Comparison of ENCODE assay signal across 9 mouse cellular contexts in genomic region chr7:129743955-129744666, GRCm38 (mm10).
DNase-seq lines count a peak whose midpoint lies in the region; ATAC-seq lines count a peak whose summit lies in the region.
"Had no signal": no experiment of that assay in that cellular context is flagged by ENCODE, and none has a peak within 500 bp of the region (broad histone marks: within the 10 kb centered on the region; RNA-seq: fewer than 3 reads in every experiment).

No protein-coding gene starts in this region.

- H3K4me1 ChIP-seq in embryonic facial prominence, embryonic 15.5 days, result peaks cover 24% of the 10 kb centered on the region
- 0 out of 2 replicates have a peak, but pooled peaks cover 5% of the 10 kb centered on the region for H3K4me1 ChIP-seq in intestine, embryonic 15.5 days (replicated peaks)
- no peaks in the 10 kb centered on the region for H3K4me1 ChIP-seq in neural tube, embryonic 11.5 days (ENCODE audit: control insufficient read depth, insufficient read depth, low read length)

- H3K4me2 ChIP-seq in embryonic facial prominence, embryonic 15.5 days (replicated peaks), result no peak overlapping the region; the same call in 1 of the 2 replicates
- H3K4me2 ChIP-seq in intestine, embryonic 15.5 days (replicated peaks), result no peak overlapping the region
- H3K4me2 ChIP-seq in neural tube, embryonic 11.5 days (ENCODE audit: low read depth), result no peak overlapping the region

- ATAC-seq in embryonic facial prominence, embryonic 15.5 days (ENCODE audit: insufficient number of reproducible peaks, low FRiP score, low TSS enrichment, low read depth), result peak; percentile 54; the same call in 1 of the 2 replicates
- peak; percentile 51; the same call in 1 of the 2 replicates for ATAC-seq in intestine, embryonic 15.5 days
- ATAC-seq in neural tube, embryonic 11.5 days (ENCODE audit: insufficient read depth, low FRiP score, low TSS enrichment), result no peak

- no peak overlapping the region for H3K4me3 ChIP-seq in embryonic facial prominence, embryonic 15.5 days (replicated peaks)
- no peak overlapping the region for H3K4me3 ChIP-seq in intestine, embryonic 15.5 days (replicated peaks)
- no peak overlapping the region for H3K4me3 ChIP-seq in neural tube, embryonic 11.5 days (ENCODE audit: low read depth, low read length)

- no peak overlapping the region for H3K9ac ChIP-seq in embryonic facial prominence, embryonic 15.5 days
- H3K9ac ChIP-seq in intestine, embryonic 15.5 days, result no peak overlapping the region
- H3K9ac ChIP-seq in neural tube, embryonic 11.5 days (ENCODE audit: low read length), result peak overlapping the region; percentile 35; the same call in 1 of the 2 replicates
- H3K9ac ChIP-seq: liver, embryonic 14.5 days had no signal

- no peaks in the 10 kb centered on the region for H3K27me3 ChIP-seq in embryonic facial prominence, embryonic 15.5 days
- H3K27me3 ChIP-seq in intestine, embryonic 15.5 days (replicated peaks), result no peaks in the 10 kb centered on the region
- H3K27me3 ChIP-seq in neural tube, embryonic 11.5 days (ENCODE audit: control insufficient read depth, insufficient read depth, low read length), result no peaks in the 10 kb centered on the region

- 30% methylated on average over 16 of the region's 16 CpGs for WGBS in embryonic facial prominence, embryonic 15.5 days
- WGBS in intestine, embryonic 15.5 days, result 38% methylated on average over 16 of the region's 16 CpGs
- 32% methylated on average over 16 of the region's 16 CpGs for WGBS in neural tube, embryonic 11.5 days

- H3K9me3 ChIP-seq in embryonic facial prominence, embryonic 15.5 days (replicated peaks), result no peaks in the 10 kb centered on the region
- H3K9me3 ChIP-seq in intestine, embryonic 15.5 days, result 0 out of 2 replicates have a peak, but pooled peaks cover 5% of the 10 kb centered on the region
- no peaks in the 10 kb centered on the region for H3K9me3 ChIP-seq in neural tube, embryonic 11.5 days (ENCODE audit: control insufficient read depth, low read length)

- peak; percentile 60 for DNase-seq in embryo, embryonic 10.5 days (ENCODE audit: low spot score)
- peak; percentile 61 for DNase-seq in neural tube, embryonic 11.5 days (ENCODE audit: low spot score)
- no peak for DNase-seq in cerebellum, adult 11-12 months
- no peak for DNase-seq in thymus, postnatal 4 days
- no peak for DNase-seq in lung, postnatal 10 days
- DNase-seq: heart, postnatal 36 days had no signal

- no peaks in the 10 kb centered on the region for H3K36me3 ChIP-seq in embryonic facial prominence, embryonic 15.5 days
- no peaks in the 10 kb centered on the region for H3K36me3 ChIP-seq in intestine, embryonic 15.5 days
- H3K36me3 ChIP-seq in neural tube, embryonic 11.5 days (ENCODE audit: control insufficient read depth, insufficient read depth, low read length), result no peaks in the 10 kb centered on the region

- H3K27ac ChIP-seq in embryonic facial prominence, embryonic 15.5 days (replicated peaks), result peak overlapping the region; percentile 55
- peak overlapping the region; percentile 66 for H3K27ac ChIP-seq in intestine, embryonic 15.5 days
- H3K27ac ChIP-seq in neural tube, embryonic 11.5 days (ENCODE audit: low read depth, low read length), result peak overlapping the region; percentile 70; the same call in 1 of the 2 replicates
- H3K27ac ChIP-seq: liver, embryonic 14.5 days had no signal

Comparison
In these comparisons a context has a peak if more than half of its experiments do, and no peak if none do; other contexts are left out.
1. DNase-seq: peak in embryo, embryonic 10.5 days (single experiment) and neural tube, embryonic 11.5 days (single experiment); none in cerebellum, adult 11-12 months (single experiment), thymus, postnatal 4 days (single experiment) and lung, postnatal 10 days (single experiment).
2. Peak in every context shown above with its lines, with median percentiles within 50 percentile points of each other: H3K27ac ChIP-seq.